Comparison of ENCODE assay signal across 9 mouse cellular contexts in genomic region chr14:57533214-57533613, GRCm38 (mm10). TPM values are rescaled to one million over a fixed set of nuclear protein-coding genes. Genes with fewer than 3 reads are reported as not detected.
DNase-seq lines count a peak whose midpoint lies in the region; ATAC-seq and TF ChIP-seq lines count a peak whose summit lies in the region.
"Had no signal": no experiment of that assay in that cellular context is flagged by ENCODE, and none has a peak within 500 bp of the region (broad histone marks: within the 10 kb centered on the region; RNA-seq: fewer than 3 reads in every experiment).

No protein-coding gene starts in this region.

- H3K27ac ChIP-seq in hindbrain, embryonic 10.5 days = no peak overlapping the region
- H3K27ac ChIP-seq in hindbrain, embryonic 13.5 days = no peak overlapping the region
- no peak overlapping the region for H3K27ac ChIP-seq in midbrain, postnatal 0 days (ENCODE audit: low read depth, low read length)
- H3K27ac ChIP-seq: limb, embryonic 12.5 days had no signal

- H3K4me2 ChIP-seq in hindbrain, embryonic 13.5 days = no peak overlapping the region
- no peak overlapping the region for H3K4me2 ChIP-seq in midbrain, postnatal 0 days (ENCODE audit: low read depth, low read length, poor library complexity, severe bottlenecking)
- H3K4me2 ChIP-seq: limb, embryonic 12.5 days had no signal

- H3K4me1 ChIP-seq in hindbrain, embryonic 10.5 days (replicated peaks) = peaks cover 37% of the 10 kb centered on the region
- peaks cover 43% of the 10 kb centered on the region for H3K4me1 ChIP-seq in hindbrain, embryonic 13.5 days (replicated peaks)
- peaks cover 15% of the 10 kb centered on the region; the same call in 1 of the 2 replicates for H3K4me1 ChIP-seq in midbrain, postnatal 0 days (ENCODE audit: insufficient read depth, low read length)

- peaks cover 52% of the 10 kb centered on the region for H3K27me3 ChIP-seq in hindbrain, embryonic 10.5 days (ENCODE audit: insufficient read depth, poor library complexity, severe bottlenecking)
- peaks cover 35% of the 10 kb centered on the region for H3K27me3 ChIP-seq in hindbrain, embryonic 13.5 days
- H3K27me3 ChIP-seq in midbrain, postnatal 0 days (ENCODE audit: insufficient read depth, low read length) = no peaks in the 10 kb centered on the region

- H3K4me3 ChIP-seq in hindbrain, embryonic 10.5 days = no peak overlapping the region
- no peak overlapping the region for H3K4me3 ChIP-seq in hindbrain, embryonic 13.5 days
- H3K4me3 ChIP-seq in midbrain, postnatal 0 days (ENCODE audit: low read depth, low read length) = no peak overlapping the region
- H3K4me3 ChIP-seq: limb, embryonic 12.5 days had no signal

- peak; percentile 61 for DNase-seq in hindbrain, embryonic 10.5 days (ENCODE audit: low spot score)
- peak; percentile 33 for DNase-seq in thymus, postnatal 14 days
- DNase-seq in thymus, adult 18-20 months = no peak
- DNase-seq in cerebellum, postnatal 14 days = peak; percentile 78 to 84
- peak; percentile 55 for DNase-seq in induced T-regulatory cell, adult 2 months (ENCODE audit: low read depth)
- peak; percentile 27 for DNase-seq in midbrain, postnatal 0 days (ENCODE audit: low spot score)
- DNase-seq in left cerebral cortex, adult 11 months (ENCODE audit: low spot score) = no peak

- TF ChIP-seq CTCF in midbrain, postnatal 0 days (IDR thresholded peaks at IDR 0.05) = peak; percentile 78

- WGBS in hindbrain, embryonic 10.5 days = 29% methylated on average over 3 of the region's 3 CpGs
- WGBS in hindbrain, embryonic 13.5 days = 34% methylated on average over 3 of the region's 3 CpGs
- WGBS in midbrain, postnatal 0 days = 44% methylated on average over 3 of the region's 3 CpGs

- no peaks in the 10 kb centered on the region for H3K9me3 ChIP-seq in hindbrain, embryonic 10.5 days
- no peaks in the 10 kb centered on the region for H3K9me3 ChIP-seq in hindbrain, embryonic 13.5 days
- H3K9me3 ChIP-seq in midbrain, postnatal 0 days (ENCODE audit: low read length) = no peaks in the 10 kb centered on the region
- H3K9me3 ChIP-seq: limb, embryonic 12.5 days had no signal

- ATAC-seq in hindbrain, embryonic 13.5 days (ENCODE audit: low FRiP score) = no peak
- ATAC-seq in midbrain, postnatal 0 days (ENCODE audit: low FRiP score) = no peak

- no peak overlapping the region for H3K9ac ChIP-seq in hindbrain, embryonic 13.5 days
- H3K9ac ChIP-seq in midbrain, postnatal 0 days (replicated peaks; ENCODE audit: low read length, poor library complexity, severe bottlenecking) = no peak overlapping the region
- H3K9ac ChIP-seq: limb, embryonic 12.5 days had no signal

- H3K36me3 ChIP-seq in hindbrain, embryonic 10.5 days = no peaks in the 10 kb centered on the region
- H3K36me3 ChIP-seq in hindbrain, embryonic 13.5 days = no peaks in the 10 kb centered on the region
- peaks cover 4% of the 10 kb centered on the region; the same call in 1 of the 2 replicates for H3K36me3 ChIP-seq in midbrain, postnatal 0 days (ENCODE audit: insufficient read depth, low read length)
- H3K36me3 ChIP-seq: limb, embryonic 12.5 days had no signal

RNA-seq across cellular contexts. Expression of gene Il17d, which starts 8.6 kb away (rescaled TPM):
- polyA plus RNA-seq in hindbrain, embryonic 10.5 days (2016; fragmentation: Nextera tagmentation; extraction: Ambion mirVana) = 0.96 and 1.9 TPM in 2 replicates
- 3.8 and 4.0 TPM in 2 replicates for polyA plus RNA-seq in hindbrain, embryonic 13.5 days (2015; fragmentation: Nextera tagmentation; extraction: Ambion mirVana)
- total RNA-seq in midbrain, postnatal 0 days (2014; rRNA removed) = 40.7 and 48.2 TPM in 2 replicates
- 7.0 and 8.3 TPM in 2 replicates for polyA plus RNA-seq in midbrain, postnatal 0 days (2015; fragmentation: Nextera tagmentation; extraction: Ambion mirVana)

RNA-seq across cellular contexts. Expression of gene Eef1akmt1, which starts 38.2 kb away (rescaled TPM):
- polyA plus RNA-seq in hindbrain, embryonic 10.5 days (2016; fragmentation: Nextera tagmentation; extraction: Ambion mirVana) = 107 and 111 TPM in 2 replicates
- polyA plus RNA-seq in hindbrain, embryonic 13.5 days (2015; fragmentation: Nextera tagmentation; extraction: Ambion mirVana) = 93.9 and 95.1 TPM in 2 replicates
- 26.2 and 39.2 TPM in 2 replicates for total RNA-seq in midbrain, postnatal 0 days (2014; rRNA removed)
- polyA plus RNA-seq in midbrain, postnatal 0 days (2015; fragmentation: Nextera tagmentation; extraction: Ambion mirVana) = 63.8 and 73.7 TPM in 2 replicates

Comparison
In these comparisons a context has a peak if more than half of its experiments do, and no peak if none do; other contexts are left out.
1. DNase-seq: peak in hindbrain, embryonic 10.5 days (single experiment), thymus, postnatal 14 days (single experiment), cerebellum, postnatal 14 days (2 of 2), induced T-regulatory cell, adult 2 months (single experiment) and midbrain, postnatal 0 days (single experiment); none in thymus, adult 18-20 months (0 of 2) and left cerebral cortex, adult 11 months (single experiment).